Mouse (Mus musculus) adrenal gland (tissue): Measurements from ENCODE around the gene Ptprs.

Experiments used
- intact Hi-C: fragments of 180-260 bp; cut with DNase I; formaldehyde crosslinking; loops from one replicate; pipeline ENCODE4 v1.15.1; 2025

The Ptprs gene

DNA sequence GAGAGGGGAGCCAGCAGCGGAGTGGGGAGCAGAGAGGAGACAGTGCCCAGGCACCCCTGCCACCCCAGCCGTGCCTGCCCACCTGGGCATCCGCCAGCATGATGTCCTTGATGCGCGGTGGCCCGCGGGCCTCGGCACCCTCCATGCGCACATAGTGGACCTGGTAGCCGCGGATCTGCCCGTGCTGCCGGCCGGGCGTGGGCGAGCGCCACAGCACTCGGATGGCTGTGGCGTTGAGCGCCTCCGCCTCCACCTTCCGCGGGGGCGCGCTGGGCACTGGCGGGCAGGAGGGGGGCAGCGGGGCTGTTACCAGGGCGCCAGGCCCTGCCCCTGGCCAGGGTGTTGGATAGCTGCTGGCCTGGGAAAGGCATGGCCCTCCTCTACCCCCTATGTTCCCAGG, 48.4 kb downstream of the Ptprs start:
- intact Hi-C loops: loop anchor here (5.0 to 10.0 kb wide), 2 partner anchors 54 to 127 kb away; partner anchors contain the start of gene Gm20219

DNA sequence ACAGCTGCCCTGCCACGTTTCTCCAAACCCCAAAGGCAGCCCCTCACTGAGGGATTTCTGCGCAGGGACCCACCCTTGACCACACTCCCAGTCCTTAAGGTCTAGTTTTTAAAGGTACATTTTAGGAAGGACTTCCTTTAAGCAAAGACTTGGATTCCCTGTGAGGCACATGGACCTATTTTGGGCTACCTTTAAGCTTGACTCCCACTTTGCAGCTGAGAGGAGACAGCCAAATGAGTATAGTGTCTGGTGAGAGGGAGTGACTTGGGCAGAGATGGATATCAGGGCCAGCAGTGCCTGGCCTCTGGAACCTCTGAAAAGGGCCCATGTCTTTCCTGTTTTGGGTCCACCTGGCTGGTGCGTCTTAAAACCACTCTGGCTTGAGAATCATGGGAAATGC, 50.3 kb downstream of the Ptprs start:
- intact Hi-C loops: loop anchor here (5.0 to 10.0 kb wide), 2 partner anchors 56 to 129 kb away; partner anchors contain the start of gene Gm20219

DNA sequence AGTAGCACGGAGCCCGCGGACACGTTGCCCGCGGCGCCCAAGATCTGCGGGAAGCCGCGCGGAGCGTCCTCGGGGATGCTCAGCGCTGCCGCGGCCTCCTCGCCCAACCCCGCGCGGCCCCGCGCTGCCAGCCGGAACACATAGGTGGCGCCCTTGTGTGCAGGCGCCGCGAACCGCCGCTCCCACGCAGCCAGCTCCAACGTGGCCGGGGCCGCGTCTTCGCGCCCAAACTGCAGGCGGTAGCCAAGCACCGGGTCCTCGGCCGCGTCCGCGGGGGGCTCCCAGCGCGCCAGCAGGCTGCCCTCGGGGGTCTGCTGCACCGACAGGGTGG, 50.7 kb downstream of the Ptprs start:
- intact Hi-C loops: loop anchor here (5.0 to 10.0 kb wide), 2 partner anchors 57 to 129 kb away; partner anchors contain the start of gene Gm20219

DNA sequence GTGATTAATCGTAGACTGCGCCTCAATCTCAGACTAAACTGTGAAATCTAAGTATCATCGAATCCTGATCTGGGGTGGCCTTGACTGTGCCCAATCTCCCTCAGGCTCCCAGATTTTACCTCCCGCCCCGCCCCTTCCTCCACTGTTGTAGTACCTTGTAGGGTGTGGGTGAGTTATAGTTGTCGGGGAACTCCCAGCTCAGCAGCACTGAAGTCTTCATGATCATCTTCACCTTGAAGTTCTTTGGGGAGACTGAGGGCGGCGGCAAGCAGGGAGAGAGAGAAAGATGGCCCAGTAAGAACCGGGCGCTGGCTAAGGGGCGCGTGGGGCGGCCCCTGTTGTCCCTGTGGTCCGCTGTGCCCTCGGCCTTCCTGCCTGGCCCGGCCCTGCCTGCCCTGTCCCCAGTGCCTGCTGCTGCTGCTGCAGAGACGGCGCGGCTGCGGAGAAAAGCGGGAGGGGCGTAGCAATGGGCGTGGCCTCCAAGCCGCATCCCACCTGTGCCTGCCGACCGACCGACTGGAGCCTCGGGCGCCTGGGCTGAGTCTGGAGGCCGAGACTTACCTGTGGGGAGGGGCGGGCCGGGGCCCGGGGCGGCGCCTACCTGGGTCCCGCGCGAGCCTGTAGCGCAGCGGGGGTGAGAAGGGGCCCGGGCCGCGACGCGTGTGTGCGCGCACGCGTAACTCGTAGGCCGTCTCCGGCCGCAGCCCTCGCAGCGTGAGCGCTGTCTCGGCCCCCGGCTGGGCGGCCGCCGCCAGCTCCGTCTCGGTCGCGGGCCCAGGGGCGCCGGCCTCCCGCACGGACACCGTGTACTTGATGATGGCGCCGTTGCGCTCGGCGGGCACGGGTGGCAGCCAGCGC, 51.3 kb downstream of the Ptprs start:
- intact Hi-C loops: loop anchor here (5.0 to 10.0 kb wide), 2 partner anchors 57 to 130 kb away; partner anchors contain the start of gene Gm20219

DNA sequence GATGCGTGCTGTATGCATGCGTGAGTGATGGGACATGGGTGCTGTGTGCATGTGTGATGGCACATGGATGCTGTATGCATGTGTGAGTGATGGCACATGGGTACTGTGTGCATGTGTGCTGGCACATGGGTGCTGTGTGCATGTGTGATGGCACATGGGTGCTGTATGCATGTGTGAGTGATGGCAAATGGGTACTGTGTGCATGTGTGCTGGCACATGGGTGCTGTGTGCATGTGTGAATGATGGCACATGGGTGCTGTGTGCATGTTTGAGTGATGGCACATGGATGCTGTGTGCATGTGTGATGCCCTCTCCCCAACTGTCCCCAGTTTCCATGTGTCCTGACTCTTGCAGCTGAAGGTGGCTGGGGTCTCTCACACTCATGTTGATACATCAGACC, 56.3 kb downstream of the Ptprs start:
- intact Hi-C loops: loop anchor here (10.0 kb wide), 1 partner anchor 135 kb away; the partner anchor contains the start of gene Gm20219

DNA sequence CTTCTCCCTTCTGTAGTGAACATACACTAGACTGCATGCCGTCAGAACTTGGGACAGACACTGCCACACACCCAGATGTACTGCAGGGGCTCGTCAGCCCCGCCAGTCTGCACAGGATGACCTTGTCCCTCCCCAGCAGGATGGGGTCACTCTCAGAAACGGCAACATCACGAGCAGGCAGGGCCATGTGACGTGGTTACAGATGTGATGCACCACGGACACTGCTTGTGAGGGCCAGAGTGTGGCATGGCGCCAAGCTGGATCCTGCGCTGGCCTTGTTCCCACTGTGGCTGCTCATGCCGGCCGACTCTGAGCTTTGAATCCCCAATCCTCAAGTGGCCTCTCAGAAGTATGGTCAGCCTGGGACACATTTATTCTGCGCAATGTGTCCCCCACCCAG, 58.0 kb downstream of the Ptprs start:
- intact Hi-C loops: no loop called here

DNA sequence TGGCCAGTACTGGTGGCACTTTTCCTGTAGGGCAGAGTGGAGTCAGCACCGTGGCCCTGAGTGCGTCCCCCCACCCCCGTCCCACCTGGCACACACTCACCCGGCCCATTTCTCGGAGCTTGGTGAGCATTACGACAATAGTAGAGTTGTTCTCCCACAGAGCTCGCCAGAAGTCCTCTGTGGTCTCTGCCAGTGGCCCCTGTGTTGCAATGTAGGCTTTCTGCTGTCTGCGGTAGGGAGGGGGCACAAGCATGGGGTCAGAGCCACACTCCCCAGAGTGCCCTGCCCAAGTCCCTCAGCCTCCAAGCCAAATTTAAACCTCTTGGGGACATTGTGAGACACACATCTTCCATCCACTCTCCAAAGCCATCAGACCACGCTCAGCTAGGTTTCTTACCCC, 61.5 kb downstream of the Ptprs start:
- intact Hi-C loops: no loop called here

DNA sequence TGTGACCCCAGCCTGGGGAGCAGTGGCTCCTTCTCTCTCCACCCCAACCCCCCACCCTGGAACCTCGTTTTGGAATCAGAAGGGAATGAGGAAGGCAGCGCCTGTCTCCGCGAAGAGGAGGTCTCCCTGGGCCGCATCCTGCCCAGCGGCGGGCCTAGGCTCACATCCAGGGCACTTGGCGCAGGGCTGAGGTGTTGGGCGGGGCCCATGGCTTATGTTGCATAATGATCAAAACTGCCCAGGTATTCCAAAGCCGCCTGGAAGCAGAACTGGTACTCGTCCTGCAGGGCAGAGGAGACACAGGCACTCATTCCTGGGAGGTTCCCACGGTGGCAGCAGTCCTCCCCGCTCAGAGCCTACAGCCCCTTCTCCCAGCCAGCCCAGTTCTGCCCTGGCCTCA, 63.2 kb downstream of the Ptprs start:
- intact Hi-C loops: no loop called here

DNA sequence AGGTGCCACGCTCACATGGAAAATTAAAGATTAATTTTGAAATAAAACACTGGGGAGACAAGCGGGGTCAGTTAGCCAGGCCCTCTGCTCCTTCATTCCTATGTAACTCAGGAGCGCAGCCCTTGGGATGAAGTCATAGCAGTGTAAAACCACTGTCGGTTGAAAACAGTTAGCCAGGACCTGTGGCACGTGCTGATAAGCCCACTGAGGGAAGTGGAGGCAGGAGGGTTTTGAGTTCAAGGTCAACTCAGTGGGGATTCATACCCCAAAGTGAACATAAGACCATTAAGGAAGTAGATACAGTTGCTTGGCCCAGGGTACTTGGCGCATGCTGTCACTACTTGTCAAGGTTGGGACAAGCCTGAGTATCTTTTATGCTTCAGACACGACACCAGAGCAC, 64.8 kb downstream of the Ptprs start:
- intact Hi-C loops: no loop called here

DNA sequence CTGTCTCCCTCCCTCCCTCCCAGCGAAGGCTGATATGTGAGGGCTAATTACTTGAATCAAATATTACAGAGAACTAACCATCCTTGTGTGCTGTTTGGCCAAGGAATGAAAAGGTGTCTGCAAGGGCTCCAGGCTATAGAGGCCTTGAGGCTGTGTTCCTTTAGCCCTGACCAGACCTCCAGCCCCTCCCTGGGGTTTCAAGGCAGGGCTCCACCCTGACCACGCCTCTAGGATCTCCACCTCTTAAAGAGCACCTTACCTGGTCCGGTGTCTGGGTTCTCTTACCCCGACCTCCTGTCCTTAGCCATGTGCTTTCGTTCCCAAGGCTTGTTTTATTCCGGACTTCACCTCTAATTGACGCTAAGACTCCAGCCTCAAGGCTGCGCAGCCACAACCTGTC, 66.5 kb downstream of the Ptprs start:
- intact Hi-C loops: no loop called here

DNA sequence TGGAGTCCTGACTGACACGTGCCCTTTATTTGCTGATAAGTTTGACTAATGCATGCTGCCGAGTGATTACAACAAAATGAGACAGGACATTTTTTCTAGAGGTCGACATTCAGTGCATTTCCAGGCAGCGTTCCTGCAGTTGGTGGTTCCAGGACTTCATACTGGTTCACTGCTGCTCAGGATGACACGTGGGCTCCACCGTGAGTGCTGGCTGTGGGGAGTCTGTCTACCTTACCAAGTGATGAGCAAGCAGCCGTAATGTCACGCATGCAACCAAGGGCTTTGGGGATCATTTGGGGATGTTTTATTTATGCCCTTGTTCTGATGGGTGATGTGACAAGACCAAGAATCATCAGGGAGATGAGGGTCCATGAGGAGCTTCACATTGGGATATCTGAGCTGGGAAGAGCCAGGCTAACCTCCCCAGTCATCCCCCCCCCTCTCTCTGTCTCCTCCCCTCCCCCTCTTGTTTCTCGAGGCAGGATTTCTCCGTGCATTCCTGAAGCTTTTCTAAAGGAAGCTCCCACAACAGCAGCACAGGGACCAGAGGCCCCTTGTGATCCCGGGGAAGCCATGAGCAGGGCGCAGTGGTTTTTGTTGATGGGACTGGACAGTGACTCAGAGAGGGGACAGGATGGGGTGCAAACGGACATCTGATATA, 67.2 kb downstream of the Ptprs start:
- intact Hi-C loops: no loop called here

DNA sequence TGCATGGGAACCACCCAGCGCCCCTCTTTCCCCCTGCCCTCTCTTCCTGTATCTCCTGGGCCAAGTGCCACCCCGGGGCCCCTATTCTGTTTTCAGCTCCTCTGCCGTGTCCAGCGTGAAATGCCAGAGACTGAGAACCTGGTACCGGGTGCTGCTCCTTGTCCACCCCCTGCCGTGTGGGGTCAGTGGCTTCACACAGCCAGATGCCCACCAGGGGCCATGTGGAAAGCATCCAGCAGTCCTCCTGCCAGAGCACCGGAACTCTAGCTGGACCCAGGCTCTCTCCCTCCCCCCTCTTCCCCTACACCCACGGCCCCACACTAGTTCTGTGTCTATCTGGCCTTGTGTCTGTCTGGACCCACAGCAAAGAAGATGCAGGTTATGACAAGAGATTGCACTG, 68.9 kb downstream of the Ptprs start:
- intact Hi-C loops: no loop called here

DNA sequence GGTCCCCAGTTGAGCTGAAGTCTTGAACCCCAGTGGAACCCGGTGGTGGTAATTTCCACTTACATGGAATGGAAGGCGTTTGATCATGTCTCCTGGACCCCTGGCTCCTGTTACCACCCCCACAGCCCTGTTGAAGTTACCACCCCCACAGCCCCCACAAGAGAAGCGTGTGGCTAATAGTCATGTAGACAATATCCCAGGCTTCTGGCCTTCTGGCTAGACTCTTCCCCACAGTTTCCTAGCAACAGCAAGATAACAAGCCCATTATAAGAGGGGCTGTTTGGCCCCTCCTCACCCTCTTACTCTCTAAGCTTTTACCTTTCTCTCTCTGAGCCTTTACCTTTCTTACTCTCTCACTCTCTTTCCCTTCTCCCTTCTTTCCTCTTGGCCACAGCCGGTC, 69.4 kb downstream of the Ptprs start:
- intact Hi-C loops: no loop called here

DNA sequence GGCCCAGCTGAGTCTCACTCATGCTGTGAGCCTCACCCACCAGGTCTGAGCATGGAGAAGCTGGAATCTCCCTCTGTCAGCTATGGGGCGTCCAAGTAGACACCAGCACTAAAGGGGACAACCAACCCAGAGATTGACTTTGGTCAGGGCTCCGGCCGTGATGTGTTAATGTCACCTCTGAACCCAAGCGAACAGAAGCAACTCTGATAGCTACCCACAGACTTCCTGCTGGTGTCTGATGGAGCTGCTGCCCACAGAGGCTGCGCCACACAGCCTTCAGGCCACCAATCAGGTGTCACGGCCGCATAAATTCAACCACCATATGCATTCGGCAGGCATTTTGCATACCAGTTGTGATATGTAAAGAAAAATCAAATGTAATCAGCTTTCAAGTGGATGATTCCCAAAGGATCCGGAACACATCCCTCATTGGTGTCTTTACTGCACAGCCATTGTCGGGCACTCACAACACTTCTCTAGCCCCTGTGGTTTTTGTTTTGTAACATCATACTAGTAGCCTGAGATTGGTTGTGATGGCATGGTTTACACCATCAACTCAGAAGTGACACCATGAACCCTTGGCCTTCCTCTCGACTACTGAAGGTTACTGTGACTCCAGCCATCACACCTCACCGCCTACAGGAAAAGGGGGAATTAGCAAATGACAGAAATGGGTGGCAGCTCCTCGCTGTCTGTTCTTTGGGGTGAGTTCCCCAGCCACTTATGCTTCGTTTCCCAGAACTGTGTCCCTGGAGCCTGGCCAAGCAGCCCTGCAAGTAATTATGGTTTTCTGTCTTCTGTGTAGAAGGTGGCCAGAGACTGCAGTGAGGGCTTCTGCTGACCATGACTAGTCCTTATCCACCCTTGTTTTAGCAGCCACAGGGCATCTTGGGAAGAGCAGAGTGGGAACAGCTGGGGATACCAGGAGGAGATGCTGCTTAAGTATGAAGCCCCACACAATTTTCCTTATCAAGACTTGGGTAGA, 70.1 kb downstream of the Ptprs start:
- intact Hi-C loops: no loop called here

DNA sequence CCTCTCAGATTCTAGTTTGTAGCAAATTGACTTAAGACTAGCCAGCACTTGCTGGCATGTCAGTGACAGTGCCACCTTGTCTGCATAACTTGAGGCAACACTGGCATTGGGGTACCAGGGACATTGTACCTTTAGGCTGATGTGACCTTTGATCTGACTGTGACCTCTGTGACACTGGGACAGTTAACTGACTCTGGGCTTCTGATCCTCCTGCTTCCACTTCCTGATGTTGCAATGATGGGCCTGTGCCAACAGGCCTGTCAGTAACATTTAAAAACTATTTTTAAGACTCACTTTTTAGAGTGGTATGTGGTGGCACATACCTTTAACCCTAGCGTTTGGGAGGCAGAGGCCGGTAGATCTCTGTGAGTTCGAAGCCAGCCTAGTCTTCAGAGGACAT, 70.9 kb downstream of the Ptprs start:
- intact Hi-C loops: no loop called here

DNA sequence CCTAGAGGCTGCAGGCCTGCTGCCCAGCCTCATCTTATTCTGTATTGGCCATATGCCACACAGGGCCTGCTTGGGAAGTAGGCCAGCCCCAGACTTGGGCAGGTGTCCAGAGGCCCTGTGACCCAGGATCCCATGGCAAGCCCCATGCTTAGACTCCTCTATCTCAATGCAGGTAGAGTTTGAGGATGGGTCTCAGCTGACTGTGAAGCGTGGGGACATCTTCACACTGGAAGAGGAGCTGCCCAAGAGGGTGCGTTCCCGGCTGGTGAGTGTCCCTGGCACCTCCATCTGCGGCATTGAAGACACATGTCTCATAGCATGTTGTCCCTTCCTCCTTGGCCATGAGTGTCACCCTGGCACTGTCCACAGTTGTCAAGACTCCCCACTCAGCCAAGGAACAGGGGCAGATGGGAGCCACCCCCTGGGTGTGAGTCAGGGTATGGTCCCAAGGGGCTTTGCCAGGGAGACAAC, 75.2 kb downstream of the Ptprs start:
- intact Hi-C loops: no loop called here

DNA sequence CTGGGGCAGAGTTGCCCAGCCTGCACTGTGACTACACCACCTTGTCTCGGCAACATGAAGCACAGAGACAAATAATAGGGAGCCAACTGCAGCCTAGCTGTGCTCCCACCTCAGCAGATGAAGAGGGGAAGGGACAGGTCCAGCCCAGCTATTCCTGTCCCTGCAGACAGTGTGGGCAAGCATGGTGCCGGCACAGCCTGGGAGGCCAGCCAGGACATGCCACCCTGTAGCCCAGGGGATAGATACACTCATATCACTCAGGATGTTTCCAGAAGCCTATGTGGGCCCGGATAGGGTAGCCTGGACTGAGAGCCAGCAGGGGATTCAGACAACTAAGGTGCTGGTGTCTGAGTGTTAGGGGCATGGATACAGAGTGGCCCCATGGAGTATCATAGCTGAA, 76.1 kb downstream of the Ptprs start:
- intact Hi-C loops: no loop called here

DNA sequence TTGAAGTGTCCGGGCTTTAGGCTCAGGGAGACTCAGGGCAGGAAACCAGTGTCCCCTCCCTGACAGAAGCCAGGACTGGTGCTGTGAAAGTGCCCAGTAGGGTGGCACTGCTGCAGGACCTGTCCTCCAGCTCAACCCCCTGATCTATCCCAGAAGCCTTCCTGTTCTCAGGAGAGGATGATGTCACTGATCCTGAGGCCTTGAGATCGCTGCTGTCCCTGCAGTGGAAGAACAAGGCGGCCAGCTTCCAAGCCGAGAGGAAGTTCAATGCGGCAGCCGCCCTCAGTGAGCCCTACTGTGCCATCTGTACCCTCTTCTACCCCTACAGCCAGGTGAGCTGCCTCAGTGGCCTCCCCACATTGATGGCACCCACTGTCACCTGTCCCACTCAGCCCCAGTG, 80.2 kb downstream of the Ptprs start:
- intact Hi-C loops: no loop called here

DNA sequence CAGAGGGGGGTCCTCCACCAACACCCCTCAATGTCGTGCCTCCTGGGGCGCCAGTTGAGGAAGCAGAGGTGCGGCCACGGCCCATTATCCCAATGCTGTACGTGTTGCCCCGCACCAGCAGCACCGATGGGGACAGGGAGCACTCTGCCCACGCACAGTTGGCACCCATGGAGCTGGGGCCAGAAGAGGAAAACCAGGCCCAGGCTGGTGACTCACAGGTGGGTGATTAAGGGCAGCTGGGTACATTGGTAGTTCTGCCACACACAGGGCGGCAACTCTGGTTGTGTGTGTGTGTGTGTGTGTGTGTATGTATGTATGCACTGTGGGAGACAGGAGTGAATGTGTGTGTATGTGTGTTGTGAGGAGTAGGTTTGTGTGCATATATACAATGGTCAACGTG, 82.4 kb downstream of the Ptprs start:
- intact Hi-C loops: no loop called here

DNA sequence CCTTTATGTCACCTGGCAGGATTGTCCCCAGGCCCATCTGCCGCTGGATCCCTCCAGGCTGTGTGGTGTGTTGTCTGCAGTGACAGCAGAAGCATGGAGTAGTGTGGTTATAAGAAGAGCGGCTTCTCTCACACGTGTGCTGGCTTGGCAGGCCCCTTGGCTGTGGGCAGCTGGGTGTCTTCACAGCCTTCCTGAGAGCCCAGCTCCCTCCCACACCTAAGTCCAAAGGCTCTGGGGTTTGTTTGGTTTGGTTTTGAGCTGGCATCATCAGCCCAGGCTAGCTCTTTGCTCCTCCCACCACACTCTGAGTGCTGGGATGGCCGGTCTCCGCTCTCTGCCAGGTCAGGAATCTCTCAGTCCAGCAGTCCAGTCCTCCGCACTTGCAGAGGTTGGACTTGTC, 83.0 kb downstream of the Ptprs start:
- intact Hi-C loops: no loop called here

DNA sequence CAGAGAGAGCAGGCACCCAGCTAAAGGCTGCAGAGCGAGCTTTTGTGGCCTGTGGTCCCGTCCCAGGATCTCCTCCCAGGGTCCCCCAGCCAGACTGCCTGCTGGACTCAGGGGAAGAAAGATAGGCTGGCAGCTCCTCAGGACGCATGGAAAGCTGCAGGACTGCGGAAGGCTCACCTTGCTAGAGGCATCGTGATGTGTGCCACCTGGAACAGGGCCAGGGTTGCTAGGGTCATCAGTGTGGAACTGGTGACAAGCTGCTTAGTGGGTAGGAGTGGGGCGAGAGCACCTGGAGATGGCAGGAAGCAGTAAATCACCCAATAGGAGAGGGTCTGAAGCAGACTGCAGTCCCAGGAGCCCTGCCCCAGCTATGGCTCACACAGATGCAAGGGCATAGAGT, 88.7 kb downstream of the Ptprs start:
- intact Hi-C loops: no loop called here
